Mouse (Mus musculus) urinary bladder, postnatal 14 days (tissue): ENCODE results near the gene Gbx1.
A peak's percentile ranks its signal among the peaks of the same experiment; 100 is the strongest.

Source experiments
- DNase-seq: peaks from one replicate; pipeline ENCODE4 v3.0.0; 2021; ENCODE audit warnings: low spot score

Gbx1 gene

DNA sequence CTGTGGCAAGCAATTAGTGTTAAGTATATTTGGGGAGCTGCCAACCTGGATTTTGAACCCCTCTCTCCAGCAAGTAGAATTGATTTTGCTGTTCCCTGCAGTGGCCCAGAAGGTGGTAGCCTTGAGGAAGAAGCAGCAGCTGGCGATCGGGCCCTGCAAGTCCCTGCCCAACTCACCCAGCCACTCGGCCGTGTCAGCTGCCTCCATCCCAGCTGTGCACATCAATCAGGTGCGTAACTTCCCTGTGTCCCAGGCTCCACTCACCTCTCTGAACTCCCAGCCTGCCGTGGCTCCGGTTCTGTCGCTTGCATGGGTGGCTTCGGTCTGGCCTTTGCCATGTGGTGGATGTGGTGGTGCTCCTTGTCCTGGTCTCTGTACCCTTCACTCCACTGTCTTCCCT is 49.1 kb downstream of the Gbx1 start:
- DNase-seq = no peak

DNA sequence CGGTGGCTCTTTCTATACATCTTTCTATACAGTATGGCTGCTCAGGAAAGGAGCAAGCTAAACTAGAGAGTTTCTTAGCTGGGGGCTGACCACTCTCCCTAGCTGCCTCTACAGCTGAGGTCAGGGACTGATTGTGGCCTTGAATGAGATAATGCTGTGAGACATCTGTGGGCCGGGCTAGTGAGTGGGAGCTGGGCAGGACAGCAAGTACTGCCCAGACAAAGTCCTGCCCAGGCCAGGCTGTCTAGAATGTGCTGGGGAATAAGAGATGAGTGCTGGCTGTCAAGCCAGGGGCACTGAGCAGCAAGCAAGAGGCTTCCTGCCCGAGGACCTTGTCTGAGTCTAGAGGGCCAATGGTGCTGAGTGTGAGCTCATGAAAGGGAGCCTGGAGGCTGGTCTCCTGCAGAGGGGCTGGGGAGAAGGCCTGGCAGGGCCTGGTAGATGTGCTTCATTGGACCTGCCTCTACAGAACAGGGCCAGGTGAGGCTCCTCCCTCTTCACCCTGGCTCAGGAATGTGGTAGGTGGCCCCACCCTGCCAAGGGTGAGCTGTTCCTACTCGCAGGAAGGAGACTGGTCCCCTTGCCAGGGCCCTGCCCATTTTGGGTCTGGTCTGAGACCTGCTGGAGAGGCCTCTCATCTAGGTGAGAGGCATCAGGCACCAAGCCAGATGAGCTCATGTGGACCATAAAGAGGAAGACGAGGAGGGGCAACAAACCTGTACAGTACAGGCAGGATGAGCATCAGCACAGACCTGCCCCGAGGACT is 51.3 kb downstream of the Gbx1 start:
- peak; percentile 91 for DNase-seq

DNA sequence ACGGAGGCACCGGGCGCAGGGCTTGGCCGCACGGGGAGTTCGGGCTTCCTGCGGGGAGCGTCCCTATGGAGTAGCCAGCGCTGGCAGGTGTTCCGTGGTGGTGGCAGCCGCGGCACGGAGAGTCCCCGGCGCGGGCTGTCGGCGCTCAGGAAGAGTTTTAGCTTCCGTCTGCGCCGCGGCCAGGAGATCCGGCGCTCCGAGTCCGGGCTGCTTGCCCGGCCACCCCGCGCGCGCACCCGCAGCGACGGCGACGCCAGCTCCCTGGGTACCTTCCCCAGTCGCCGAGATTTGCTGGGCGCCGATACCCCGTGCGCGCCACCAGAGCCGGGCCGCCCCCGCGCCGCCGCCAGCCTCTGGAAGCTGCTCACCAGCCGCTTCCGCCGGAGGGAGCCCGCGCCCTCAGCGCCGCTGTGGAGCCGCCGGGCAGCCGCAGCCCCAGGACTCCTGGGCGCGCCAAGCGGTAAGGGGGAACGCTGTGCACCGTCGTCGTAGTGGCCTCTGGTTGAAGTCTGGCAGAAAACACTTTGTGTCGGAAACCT is 52.2 kb downstream of the Gbx1 start:
- DNase-seq = no peak

DNA sequence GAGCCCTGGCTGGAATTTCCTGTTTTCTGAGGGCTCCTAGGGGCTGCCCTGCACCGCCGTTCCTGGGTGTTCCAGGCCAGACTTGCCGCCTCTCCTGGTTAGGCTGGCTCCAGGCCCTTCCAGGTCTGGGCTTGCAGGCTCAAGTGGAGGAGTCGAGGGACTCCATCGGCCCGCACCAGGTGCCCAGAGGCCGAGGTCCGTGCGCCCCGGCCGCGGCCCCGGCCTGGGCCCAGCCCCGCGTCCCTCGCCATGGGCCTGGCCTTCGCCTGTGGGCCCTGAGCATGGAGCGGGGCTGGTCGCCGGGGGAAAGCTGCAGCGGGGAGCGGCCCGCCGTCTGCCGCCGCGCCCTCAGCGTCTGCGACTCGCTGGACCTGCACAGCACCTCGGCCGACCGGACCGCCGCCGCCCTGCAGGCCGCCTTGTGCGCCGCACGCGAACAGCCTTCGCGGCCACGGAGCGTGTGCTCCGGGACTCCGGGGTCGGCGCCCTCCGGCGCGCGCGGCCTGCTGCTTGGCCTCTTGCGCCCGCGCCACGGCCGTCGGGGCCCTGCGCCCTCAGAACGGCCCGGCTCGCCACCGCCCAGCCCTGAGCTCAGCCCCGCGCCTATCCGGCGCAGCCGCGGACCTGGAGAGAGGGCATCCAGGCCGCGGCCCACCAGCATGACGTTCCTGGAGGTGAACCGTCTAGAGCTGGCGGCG is 52.8 kb downstream of the Gbx1 start:
- peak; percentile 83 for DNase-seq

DNA sequence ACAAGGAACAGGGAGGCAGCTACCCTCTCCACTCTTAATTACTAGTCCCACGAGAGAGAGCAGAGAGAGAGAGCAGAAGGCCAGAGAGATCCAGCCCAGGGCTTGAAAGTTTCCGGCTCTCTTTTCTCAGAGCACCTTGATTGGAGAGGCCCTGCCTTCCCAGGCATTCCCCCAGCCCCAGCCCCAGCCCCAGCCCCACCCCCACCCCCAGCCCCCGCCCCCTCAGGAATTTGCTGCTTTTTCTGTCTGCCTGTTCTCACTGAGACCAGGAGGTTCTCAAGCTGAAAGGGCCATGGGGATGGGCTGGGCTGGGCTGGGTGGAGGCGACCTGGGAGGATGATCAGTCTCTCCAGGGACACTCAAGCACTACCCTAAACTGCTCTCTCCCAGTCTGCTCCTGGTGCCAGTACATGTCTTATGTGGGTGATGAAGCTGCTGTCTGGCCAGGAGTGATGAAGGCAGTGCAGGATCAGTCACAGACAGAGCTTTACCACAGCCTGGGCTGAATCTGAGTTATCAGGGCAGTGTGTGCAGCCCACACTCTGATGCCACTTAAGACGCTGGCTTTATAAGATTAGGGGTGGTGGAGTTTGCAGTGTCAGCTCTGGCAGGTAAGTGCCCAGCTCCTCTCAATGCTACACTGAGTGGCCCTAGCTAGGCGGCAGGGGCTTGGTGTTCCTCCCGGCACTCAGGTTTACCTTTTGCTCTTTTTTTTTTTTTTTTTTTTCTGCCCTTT is 54.0 kb downstream of the Gbx1 start:
- DNase-seq = no peak

DNA sequence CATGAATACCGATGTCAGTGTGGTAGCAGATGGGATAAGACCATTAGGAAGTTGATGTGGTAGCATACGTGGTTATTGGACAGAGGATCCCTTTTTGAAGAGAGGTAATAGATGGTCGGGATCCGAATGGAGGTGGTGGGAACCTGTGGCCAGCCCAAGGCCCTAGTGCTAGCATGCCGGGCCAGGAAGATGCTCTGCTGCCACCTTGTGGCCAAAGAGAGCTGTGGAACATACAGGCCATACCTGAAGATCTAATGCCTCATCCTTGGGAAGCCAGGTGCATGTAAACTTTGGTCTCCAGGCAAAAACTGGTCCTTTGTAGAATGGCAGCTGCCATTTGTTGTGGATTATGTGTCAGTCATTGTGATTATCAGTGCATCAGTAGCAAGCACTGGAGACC is 56.4 kb downstream of the Gbx1 start:
- peak; percentile 84 for DNase-seq

DNA sequence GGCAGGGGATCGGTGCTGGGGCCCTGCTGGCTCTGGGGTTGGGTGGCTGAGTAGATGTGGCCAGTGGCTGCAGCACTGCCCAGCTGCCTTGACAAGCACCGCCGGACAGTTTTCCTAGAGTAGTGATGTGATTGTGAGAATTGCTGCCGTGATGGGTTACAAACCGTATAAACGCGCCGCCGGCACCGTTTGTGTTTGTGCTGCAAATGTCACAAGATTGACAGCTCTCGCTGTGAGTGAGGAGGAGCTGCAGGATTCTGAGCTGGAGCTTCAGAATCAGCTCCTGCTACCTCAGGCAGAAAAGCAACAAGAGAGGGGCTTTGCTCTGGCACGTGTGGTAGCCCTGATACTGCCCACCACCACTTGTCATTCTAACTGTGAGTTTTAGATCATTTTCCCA is 60.2 kb downstream of the Gbx1 start:
- no peak for DNase-seq

DNA sequence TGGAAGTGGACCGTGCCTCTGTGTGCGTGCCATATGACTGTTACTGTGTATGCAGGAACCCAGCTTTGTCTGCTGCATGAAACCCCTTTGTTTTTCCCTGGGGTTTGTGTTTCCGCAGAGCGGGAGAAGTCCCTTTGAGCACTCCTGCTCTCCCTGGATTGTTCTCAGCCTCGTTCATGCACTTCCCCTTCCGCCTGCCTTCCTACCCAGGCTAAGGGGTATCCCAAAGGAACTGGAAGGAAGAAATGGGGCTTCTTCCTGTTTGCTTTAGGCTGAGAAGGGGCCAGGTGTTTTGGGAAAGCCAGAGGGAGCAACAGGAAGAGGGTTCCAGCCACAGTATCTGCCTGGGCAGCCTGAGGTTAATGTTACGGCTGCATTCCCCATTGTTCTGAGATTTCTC is 71.4 kb downstream of the Gbx1 start:
- no peak for DNase-seq

DNA sequence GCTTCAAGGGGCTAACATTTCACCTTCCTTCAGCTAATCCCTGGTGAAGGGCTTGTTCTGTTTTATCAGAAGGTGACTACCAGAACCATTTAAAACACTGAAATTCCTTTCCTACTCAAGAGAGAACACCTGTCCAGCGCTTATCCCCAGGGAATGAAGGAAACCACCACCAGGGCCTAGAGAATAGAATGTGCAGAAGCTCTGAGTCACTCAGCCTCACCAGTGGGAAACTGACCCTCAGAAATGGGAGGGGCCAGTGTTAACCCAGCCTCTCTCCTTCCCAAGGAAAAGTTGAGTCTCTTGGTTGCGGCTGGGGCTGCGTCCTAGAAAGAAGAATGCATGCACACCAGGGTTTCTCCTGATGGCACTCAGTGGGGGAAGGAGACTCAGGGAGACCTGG is 71.9 kb downstream of the Gbx1 start:
- no peak for DNase-seq

DNA sequence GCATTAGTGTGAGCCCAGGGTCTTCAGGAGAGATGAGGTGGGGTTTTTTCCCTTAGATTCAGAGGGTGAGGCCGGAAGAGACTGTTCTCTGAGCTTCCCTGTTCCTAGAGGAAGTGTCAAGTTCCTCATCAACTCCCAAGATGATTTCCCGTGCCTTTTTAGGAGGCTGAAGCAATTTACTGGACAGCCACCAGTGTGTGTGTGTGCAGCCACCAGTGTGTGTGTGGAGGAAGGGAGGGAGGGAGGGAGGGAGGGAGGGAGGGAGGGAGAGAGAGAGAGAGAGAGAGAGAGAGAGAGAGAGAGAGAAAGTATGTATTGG is 73.1 kb downstream of the Gbx1 start:
- no peak for DNase-seq

DNA sequence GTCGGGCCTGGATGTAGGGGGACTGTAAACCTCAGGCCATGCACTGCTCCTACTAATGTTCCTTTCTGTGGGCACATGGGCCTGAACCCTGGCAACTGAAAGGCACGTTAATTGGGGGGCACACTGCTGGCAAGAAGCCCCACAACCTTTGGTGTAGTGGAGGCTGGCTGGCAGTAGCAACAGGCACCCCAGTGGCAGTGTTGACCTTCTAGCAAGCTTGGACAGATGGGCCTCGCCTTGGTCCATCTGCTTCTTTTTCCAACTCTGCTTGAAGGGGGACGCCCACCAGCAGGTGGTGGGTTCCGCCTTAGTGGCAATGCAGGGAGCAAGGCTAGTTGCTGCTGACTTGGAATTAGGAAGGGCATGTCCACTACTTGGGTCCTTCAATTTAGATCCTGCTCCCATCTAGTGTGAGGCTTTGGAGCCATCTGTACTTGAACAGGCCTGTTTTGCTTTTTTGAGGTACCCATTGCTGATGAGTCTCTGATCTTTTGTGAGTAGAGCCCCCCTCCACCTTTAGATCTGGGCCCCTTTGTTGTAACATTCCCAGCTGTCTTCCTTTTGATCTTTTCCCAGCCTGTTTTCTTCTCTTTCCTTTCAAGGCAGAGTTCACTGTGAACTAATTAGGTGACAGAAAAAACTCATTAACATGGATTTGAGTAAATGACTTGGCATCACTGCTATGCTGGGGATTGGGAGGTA is 73.6 kb downstream of the Gbx1 start:
- DNase-seq = no peak
